Mouse (Mus musculus): ENCODE data around the gene Snrpg. TPM values are rescaled to one million over a fixed set of nuclear protein-coding genes. Genes with fewer than 3 reads are reported as not detected.
"Not testable (repeated sequence)": the region's sequence is repeated elsewhere in the genome, so short reads cannot be mapped to it uniquely, and the experiment has no call there.

Gene Snrpg
- total RNA-seq, 1 experiment from 2014 or later, result 463 TPM

GRCm38 (mm10) chr6:86368479-86368878 lies 2.6 kb upstream of the Snrpg start:
- DNase-seq, result no peak

DNA sequence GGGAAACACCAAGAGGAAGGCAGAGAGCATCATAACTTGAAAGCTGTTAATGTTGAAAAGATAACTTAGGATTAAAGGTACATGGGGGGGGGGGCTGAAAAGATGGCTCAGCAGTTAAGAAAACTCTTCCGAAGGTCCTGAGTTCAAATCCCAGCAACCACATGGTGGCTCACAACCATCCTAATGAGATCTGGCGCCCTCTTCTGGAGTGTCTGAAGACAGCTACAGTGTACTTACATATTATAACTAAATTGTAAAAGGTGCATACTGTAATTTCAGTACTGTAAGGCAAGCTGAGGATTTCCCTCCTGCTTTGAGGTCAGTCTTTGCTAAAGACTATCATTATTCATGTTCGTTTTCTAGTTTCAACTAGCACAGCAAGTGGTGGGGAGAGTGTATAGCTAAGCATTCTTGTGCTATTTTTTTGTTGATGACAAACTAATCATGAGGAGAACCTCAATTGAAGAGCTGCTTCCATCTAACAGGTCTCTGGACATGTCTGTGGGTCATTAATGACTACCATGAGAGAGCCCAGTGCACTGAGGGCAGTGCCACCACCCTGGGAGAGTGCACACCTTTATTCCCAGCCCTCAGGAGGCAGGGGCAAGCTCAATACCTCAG lies 901 bp upstream of the Snrpg start:
- no peak for DNase-seq

- peak; percentile 95 for DNase-seq
Measured at GRCm38 (mm10) chr6:86371340-86371911, 322 bp downstream of the Snrpg start.

- DNase-seq, result no peak
Measured at GRCm38 (mm10) chr6:86371950-86372516, 929 bp downstream of the Snrpg start.

DNA sequence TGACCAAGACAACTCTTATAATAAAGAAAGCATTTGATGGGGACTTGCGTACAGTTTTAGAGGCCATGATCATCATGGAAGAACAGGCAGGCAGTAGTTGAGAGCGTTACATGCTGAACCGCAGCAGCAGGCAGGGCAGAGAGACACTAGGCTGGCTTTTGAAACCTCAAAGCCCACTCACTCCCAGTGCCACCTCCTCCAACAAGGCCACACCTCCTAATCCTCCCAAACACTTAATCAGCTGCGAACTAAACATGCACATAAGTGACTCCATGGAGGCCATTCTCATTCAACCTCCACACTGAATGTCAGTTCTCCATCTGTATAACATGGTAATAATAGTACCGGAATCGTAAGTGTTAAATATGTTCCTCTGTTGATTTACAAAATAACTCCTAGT lies 2.5 kb downstream of the Snrpg start:
- no peak for DNase-seq

- no peak for DNase-seq
Measured at GRCm38 (mm10) chr6:86378341-86378740, 7.2 kb downstream of the Snrpg start.

DNA sequence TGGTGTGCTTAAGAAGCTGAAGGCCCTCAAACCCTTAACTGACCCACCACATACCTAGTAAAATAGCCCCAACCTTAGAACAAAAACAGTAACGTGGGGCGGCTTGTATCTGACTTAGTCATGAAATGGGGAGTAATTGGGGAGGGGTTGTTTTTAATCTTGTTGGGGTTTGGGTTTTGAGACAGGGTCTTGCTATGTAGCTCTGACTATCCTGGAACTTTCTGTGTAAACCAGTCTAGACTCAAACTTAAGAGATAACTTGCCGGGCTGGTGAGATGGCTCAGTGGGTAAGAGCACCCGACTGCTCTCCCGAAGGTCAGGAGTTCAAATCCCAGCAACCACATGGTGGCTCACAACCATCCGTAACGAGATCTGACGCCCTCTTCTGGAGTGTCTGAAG lies 9.0 kb downstream of the Snrpg start:
- not testable (repeated sequence) for DNase-seq

GRCm38 (mm10) chr6:86382551-86382950 lies 11.4 kb downstream of the Snrpg start:
- no peak for DNase-seq

- no peak for DNase-seq
Measured at GRCm38 (mm10) chr6:86383370-86383769, 12.3 kb downstream of the Snrpg start.

DNA sequence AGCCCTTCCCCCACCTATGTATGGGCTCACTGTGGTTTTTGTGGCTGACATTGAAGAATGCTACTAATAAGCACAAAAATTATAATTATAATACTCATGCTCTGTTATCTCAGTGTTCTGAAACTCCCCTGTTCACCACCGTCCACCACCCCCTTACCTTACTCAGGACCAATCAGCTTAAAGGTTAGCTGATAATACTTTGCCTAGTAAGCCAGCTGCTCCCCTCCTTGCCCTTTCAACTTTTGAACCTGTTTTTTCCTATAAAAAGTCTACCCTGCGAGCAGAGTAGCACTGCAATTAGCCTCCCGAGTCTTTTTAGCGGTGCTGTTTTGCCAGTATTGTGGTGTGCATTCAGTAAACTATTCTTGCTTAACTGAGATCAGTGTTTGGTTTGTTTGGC lies 13.6 kb downstream of the Snrpg start:
- DNase-seq, result no peak

GRCm38 (mm10) chr6:86385362-86386104 lies 14.4 kb downstream of the Snrpg start:
- no peak for DNase-seq

DNA sequence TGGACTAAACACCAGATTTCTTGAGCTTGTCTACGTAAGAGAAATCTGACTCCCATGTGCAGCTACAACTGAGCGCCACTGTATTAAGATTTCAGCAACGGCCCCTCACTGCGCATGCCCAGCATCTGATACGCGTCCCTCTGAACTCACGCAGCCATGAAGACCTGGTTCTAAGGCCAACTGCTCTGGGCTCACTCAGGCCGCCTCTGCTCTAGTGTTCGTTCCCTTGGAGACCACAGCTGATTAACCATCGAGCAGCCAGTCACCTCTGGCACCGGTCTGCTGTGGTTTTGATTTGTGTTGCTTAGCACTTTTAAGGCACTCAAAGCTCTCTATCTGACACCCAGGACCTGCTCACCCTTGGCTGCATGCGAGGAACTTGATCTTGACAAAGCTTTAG lies 16.2 kb downstream of the Snrpg start:
- no peak for DNase-seq

GRCm38 (mm10) chr6:86388461-86388860 lies 17.4 kb downstream of the Snrpg start:
- DNase-seq, result no peak

- no peak for DNase-seq
Measured at GRCm38 (mm10) chr6:86391326-86391725, 20.2 kb downstream of the Snrpg start.

GRCm38 (mm10) chr6:86393187-86393586 lies 22.1 kb downstream of the Snrpg start:
- no peak for DNase-seq

DNA sequence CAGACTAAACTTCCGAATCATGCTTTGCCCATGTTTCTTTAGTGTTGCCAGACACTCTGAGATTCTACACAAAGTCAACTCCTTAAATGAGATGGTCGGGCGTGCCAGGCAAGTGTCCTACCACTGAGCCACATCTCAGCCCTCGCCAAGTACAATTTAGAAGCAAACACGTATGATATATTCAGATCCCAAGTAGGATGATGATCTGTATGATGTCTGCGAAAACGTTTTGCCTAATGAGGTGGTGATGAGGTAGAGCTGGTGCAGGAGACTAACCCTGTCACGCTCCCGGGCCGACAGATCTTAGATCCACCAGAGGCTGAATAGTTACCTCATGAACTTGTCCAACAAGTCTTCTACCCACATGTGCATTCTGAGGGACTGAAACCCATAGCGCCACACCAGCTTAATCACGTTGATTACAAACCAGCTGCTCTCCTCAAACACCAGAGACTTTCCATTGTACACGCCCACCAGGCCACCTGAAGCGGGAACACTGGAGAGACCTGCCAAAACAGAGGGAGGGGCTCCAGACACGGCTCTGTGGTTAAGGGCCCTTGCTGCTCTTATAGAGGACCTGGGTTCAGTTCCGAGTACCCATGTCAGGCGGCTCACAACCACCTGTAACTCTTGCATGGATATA lies 23.1 kb downstream of the Snrpg start:
- no peak for DNase-seq

DNA sequence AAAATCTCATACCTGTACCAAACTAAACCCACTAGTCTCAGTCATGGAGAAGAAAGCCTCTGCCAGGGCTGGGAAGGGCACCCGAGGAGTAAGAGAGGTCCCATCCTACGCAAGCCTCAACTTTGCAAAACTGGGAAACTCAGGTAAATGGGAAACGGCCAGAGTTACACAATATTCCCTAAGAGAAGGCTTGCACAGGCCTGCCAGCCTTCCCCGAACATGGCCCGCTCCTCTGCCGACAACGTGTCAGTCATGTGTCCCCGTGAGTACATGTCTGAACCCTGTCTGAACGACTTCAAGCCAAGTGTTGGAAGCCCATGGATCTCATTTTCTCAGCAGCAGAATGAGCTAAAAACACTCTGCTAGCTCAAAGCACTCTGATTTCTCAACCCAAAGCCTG lies 23.9 kb downstream of the Snrpg start:
- no peak for DNase-seq

DNA sequence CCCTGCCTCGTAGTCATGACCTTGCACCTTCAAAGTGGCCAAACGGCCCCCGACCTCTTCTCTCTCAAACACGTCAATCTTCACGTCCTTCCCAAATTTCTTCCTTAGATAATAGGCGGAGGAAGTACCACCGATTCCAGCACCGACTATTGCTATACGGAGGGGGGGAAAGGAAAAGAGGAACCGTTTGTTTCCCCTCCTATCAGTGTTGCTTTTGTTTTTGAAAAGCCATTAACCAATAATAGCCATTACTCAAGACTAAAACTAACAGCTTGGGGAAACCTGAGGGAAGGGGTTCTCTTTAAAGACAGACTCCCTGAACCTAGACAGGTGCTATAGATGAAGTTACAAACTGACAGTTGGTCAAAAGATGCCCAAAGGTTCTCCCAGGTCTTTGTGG lies 24.9 kb downstream of the Snrpg start:
- no peak for DNase-seq

DNA sequence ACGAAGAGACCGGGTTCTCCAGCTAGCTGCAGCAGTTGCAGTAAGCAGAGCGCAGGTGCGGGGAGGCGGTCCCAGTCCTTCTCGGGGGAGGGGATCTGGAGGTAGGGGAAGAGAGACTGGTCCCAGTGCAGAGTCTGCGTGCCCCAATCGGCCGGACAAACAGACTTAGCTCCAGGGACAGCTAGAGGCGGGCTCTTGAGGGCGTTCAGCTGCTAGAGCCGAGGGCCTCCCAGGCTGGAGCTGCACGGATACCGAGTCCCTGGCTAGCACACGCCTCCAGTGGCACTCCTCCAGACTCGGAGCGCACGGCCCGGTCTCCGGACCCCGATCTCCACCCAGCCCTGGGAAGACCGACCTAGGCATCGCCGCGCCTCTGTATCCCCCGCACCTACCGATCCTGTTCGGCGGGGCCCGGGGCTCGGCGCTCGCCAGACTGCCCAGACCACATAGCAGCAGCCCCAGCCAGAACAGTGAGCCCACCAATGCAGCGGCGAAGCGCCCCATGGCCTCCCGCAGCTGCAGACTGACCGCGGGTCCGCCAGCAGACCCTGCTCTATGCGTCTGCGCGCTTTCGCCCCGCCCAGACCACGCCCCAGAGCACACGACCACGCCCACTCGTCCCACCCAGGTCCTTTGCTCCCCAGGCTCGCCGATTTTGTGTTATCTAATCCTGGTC lies 25.6 kb downstream of the Snrpg start, which contains the start of gene Pcyox1:
TSS of gene Pcyox1 (minus strand) at position 574 of the 676 bp plus-strand sequence.
- peak; percentile 90 for DNase-seq

GRCm38 (mm10) chr6:86397257-86397980 lies 26.3 kb downstream of the Snrpg start:
- no peak for DNase-seq

GRCm38 (mm10) chr6:86398986-86399385 lies 27.9 kb downstream of the Snrpg start:
- no peak for DNase-seq
